Mouse (Mus musculus) cerebellum, postnatal 25 days (tissue): ENCODE measurements around the gene Tmem98.

Experiments
- DNase-seq, 2 experiments: peaks; one replicate each; pipeline ENCODE4 v3.0.0; 2021; ENCODE audit warnings: mixed read lengths in 2 of 2

The Tmem98 gene

DNA sequence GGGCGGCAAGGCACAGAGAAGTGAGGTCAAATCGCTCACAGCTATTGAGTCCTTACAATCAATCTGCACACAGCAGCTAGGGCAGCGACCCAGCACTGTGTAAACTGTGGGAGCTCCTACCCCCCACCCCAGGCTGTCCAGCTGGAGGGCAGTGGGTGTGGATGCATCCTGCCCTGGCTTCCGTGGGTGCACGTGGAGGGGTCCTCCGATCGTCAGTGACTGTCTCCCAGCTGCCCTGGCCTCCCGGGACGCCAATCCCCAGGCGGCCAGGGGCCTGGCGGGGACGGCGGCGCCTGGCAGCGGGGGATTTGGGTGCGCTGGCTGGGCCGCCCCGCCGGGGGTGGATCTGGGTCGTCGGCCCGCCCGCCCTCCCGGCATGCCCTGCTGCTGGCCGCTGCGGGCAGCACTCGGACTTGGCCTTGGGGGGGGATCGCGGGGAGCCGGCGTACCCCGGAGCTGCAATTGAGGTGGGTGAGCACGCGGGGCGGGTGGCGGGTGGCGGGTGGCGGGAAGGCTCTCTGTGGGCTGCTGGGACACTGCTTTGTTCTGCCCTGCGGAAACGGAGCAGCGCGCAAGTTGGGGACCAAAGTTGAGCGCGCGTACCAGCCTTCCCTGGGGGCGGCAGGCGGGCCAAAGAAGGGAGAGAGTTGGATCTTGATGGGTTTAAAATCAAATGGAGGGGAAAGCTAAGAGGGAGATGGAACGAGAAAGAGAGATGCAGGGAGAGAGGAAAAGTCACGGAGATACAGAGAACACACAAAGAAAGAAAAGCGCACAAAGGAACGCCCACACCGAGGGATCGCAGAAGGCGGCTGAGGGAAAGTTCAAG is at the start of gene Tmem98:
Gene Tmem98, plus strand, starts transcription at position 183 of the 829 bp plus-strand sequence.
- peak in 1 of 2 experiments; percentile 16 for DNase-seq

GRCm38 (mm10) chr11:80761285-80761974 is 48.5 kb upstream of the Tmem98 start:
- no peak for DNase-seq

GRCm38 (mm10) chr11:80762066-80762465 is 47.9 kb upstream of the Tmem98 start:
- DNase-seq: no peak

DNA sequence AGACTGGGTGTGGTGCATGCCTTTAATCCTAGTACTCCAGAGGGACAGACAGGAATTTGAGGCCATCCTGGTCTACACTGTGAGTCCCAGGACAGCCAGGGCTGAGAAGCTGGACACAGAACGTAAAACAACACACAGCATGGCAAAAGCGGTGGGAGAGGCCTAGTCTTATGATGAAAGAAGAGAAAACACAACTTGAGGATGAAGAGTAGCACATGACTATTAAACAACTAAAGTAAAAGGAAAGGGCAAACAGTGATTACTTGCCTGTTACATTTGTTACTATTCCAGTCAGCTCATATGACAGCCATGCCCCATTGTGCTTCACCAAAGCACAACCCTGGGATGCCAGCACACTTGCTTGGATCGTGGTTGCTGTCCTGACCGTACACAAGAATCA is 43.9 kb upstream of the Tmem98 start:
- DNase-seq: no peak

- no peak for DNase-seq
Measured at GRCm38 (mm10) chr11:80766472-80767319, 43.3 kb upstream of the Tmem98 start.

GRCm38 (mm10) chr11:80767320-80767617 is 42.7 kb upstream of the Tmem98 start:
- DNase-seq: no peak

- no peak for DNase-seq
Measured at GRCm38 (mm10) chr11:80771186-80771585, 38.8 kb upstream of the Tmem98 start.

DNA sequence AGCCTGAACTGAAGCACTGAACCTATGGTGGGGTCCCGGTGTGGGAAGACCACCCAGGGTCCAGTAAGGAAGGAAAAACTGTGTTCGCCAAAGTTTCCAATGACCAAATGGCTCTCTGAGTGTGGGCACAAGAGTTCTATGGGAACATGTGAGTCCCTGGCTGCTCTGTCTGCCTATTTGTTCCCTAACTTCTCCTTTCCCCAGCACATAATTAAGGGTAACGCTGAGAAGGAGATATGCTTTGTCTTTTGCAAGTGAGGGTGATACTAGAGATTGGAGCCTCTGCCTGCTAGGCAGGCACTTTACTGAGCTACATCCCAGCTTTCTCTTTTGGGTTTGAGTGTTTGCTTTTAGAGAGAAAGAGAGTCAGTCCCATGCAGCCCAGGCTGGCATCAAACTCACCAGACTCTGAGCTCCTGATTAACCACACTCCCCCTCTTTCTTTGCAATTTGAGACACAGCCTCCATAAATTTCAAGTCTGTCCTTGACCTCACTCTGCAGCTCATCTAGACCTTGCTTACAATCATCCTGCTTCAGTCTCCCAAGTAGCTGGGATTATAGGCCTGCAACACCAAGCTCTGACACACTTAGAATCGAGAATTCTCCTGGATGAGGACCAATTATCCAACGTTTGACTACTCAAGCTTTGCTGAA is 38.3 kb upstream of the Tmem98 start:
- no peak for DNase-seq

DNA sequence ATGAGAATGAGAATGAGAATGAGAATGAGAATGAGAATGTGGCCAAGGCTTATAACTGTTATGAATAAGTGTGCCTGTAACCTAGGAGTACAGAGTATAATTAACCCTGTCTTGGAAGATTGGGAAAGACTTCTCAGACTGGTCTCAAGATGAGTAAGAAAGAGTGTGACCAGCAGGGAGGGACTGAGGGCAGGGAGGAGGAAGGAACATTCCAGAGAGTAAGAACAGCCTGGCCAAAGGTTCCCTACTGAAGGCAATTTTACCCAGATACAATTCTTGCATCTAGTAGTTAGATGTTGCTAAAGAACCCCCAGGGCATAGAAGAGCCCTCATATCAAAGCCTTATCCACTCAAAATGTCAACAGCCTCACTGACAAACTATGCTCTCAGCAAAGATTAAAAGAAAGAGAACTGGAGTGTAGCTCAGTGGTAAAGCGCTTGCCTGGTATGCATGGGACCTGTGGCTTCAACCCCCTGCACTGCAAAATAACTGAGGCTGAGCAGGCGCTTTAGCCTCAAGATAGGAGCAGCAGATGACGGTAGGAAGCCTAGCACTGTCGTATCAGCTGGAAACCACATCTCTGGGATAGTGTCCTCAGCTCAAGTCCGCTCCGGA is 37.3 kb upstream of the Tmem98 start:
- no peak for DNase-seq

- no peak for DNase-seq
Measured at GRCm38 (mm10) chr11:80775535-80775934, 34.4 kb upstream of the Tmem98 start.

GRCm38 (mm10) chr11:80777708-80778107 is 32.3 kb upstream of the Tmem98 start:
- DNase-seq: no peak

- DNase-seq: no peak
Measured at GRCm38 (mm10) chr11:80778157-80778556, 31.8 kb upstream of the Tmem98 start.

DNA sequence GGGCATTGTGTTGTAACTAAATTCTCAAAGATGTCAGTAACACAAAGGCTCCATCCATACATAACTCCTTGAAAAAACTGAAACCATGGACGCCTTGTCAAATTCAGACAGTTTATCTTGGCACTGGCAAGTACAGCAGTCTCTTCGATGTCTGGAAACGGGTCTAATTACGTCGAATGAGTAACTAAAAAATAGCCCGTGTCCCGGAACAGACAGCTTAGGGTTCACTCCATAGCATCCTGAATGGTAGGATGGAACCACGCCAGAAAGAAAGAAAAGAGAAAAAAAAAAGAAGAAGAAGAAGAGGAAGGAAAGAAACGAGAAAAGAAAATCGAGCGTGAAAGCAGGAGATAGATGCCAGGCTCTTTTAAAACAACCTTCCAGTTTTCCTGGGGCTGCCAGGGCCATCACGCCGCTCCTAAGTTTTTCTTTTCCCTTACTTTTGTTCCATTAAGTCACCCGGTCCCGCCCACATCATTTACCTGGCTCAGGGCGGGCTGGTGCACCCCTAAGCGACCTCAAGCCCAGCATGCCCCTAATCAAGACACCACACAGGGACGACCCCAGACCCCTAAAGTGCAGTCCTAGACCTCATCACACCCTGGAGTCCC is 31.0 kb upstream of the Tmem98 start:
- DNase-seq: no peak

GRCm38 (mm10) chr11:80779527-80780344 is 30.2 kb upstream of the Tmem98 start, which contains the start of gene Myo1d:
TSS of gene Myo1d (minus strand) at chr11:80780025.
- peak; percentile 91 to 96 for DNase-seq

DNA sequence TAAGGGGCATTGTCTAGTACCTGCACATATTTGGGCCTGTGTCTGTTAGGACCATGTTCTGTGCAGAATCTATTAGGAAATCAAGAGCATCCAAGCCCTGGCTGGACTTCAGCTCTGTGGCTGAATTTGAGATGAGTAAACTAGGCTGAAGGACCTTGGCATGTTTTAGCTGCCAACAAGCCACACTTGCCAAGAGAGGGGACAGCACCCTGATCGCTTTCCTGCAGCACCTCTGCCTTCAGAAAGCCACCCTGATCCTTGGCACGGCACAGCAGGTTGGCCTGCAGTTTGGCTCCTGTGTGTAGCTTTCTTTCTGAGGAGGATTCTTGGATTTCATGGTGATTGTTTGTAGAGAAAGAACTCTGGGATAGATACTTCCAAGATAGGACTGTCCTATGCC is 28.4 kb upstream of the Tmem98 start:
- no peak for DNase-seq

GRCm38 (mm10) chr11:80783460-80783859 is 26.5 kb upstream of the Tmem98 start:
- no peak for DNase-seq

GRCm38 (mm10) chr11:80784294-80784743 is 25.7 kb upstream of the Tmem98 start:
- no peak for DNase-seq

- DNase-seq: no peak
Measured at GRCm38 (mm10) chr11:80785672-80786071, 24.3 kb upstream of the Tmem98 start.

DNA sequence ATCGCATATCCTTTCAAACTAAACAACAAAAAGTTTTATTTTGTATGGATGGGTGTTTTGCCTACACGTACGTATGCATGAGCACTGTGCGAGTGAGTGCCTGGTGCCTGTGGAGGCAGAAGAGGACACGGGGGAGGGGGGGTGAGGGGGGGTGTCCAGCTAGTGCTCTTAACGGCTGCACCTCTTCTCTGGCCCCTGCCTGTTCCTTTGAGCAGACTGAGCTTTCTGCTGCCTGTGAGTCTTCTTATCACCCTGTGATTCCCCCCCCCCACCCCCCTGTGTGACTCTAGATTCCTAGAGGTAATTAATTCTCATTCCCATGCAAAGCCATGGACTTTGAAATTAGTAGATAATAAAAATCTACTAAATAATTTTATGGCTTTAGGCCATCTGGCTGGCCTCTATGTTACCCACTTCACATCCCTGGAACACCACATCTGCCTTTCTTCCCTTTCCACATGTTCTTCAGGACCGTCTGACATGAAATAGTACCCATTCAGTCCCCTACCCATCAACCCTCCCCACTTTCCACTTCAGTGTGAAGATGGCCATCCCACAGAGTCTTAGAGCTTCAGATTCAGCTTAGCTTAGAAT is 20.2 kb upstream of the Tmem98 start:
- no peak for DNase-seq

GRCm38 (mm10) chr11:80790413-80790812 is 19.6 kb upstream of the Tmem98 start:
- no peak for DNase-seq
